Mouse (Mus musculus) G1E (cell line): Measurements from ENCODE around the gene Cish.

Experiments
- CTCF ChIP-seq: IDR thresholded peaks from 2 replicates; pipeline ENCODE4 v1.5.1; 2012; ENCODE audit warnings: low read depth, low read length, inconsistent platforms, mixed read lengths
- GATA1 ChIP-seq: IDR thresholded peaks from 2 replicates; pipeline ENCODE4 v1.6.1; 2012; ENCODE audit warnings: borderline replicate concordance, low read length, inconsistent platforms, mixed read lengths
- GATA2 ChIP-seq: IDR thresholded peaks from 2 replicates; pipeline ENCODE4 v1.6.1; 2012; ENCODE audit warnings: low read depth, low read length, inconsistent platforms, borderline replicate concordance
- POLR2AphosphoS5 ChIP-seq: IDR thresholded peaks from 2 replicates; pipeline ENCODE4 v1.6.1; 2012; ENCODE audit warnings: low read depth, low read length, inconsistent platforms; ENCODE audit not compliant: insufficient replicate concordance
- TAL1 ChIP-seq: conservative IDR thresholded peaks from 2 replicates; pipeline ENCODE4 v1.6.1; 2012; ENCODE audit warnings: low read depth, low read length, inconsistent platforms, mixed read lengths

- TF ChIP-seq TAL1 (no peak), CTCF (no peak), GATA1 (no peak), POLR2AphosphoS5 (no peak), GATA2 (no peak)
These were observed 36.3 kb upstream of the Cish start for GRCm38 (mm10) chr9:107259571-107259970.
